Mouse (Mus musculus): ENCODE results near the gene Cstf2t. TPM values are rescaled to one million over a fixed set of nuclear protein-coding genes. Genes with fewer than 3 reads are reported as not detected.

Cstf2t gene
- polyA plus RNA-seq, 1 experiment from 2014 or later = 50.0 TPM

DNA sequence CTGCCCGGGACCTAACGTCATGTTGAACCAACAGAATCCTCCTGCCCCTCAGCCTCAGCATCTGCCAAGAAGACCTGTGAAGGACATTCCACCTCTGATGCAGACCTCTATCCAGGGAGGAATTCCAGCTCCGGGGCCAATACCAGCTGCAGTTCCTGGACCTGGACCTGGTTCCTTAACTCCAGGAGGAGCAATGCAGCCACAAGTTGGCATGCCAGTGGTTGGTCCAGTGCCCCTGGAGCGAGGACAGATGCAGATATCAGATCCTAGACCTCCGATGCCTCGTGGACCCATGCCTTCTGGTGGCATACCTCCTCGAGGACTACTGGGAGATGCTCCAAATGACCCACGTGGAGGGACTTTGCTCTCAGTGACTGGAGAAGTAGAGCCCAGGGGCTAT is 1.1 kb downstream of the Cstf2t start:
- no peak for ATAC-seq (ENCODE audit: borderline replicate concordance, extremely low read depth, low FRiP score, low TSS enrichment)
- H3K9ac ChIP-seq = no peak overlapping the region
- WGBS = 95% methylated on average over 8 of the region's 8 CpGs

DNA sequence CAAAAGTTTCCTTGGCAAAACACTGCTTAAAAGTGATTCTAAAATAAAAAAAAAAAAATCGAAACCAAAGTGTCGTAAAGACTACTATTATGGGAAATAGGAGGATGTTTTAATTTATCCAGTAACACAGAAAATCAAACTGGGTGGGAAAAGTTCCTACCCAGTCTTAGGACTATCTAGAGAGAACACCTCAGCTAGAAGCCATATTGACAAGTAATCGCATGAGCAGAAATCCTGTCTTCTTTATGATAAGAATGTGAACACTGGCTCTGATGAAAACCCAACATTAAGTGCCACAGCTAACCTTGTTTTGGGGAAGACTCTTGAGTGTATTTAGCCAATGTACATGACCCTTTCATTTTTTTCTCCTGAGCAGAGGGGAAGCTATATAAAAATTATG is 15.2 kb downstream of the Cstf2t start:
- Histone ChIP-seq H3K4me3 (no peak overlapping the region), H3K36me3 (no peaks in the 10 kb centered on the region), H3K27ac (no peak overlapping the region), H3K27me3 (no peaks in the 10 kb centered on the region), H3K9ac (no peak overlapping the region), H3K9me3 (no peaks in the 10 kb centered on the region), H3K4me2 (no peak overlapping the region), H3K4me1 (no peaks in the 10 kb centered on the region)
- 65% methylated on average over 3 of the region's 3 CpGs for WGBS
- no peak for ATAC-seq (ENCODE audit: borderline replicate concordance, extremely low read depth, low FRiP score, low TSS enrichment)

More for the DNA sequence above, 1.1 kb downstream of the Cstf2t start:
- H3K36me3 ChIP-seq = peaks cover 24% of the 10 kb centered on the region
- H3K27ac ChIP-seq = no peak overlapping the region
- peak overlapping the region; percentile 78 for H3K4me2 ChIP-seq
- peak overlapping the region; percentile 74 for H3K4me3 ChIP-seq
- H3K27me3 ChIP-seq = no peaks in the 10 kb centered on the region
- peaks cover 16% of the 10 kb centered on the region for H3K4me1 ChIP-seq
- H3K9me3 ChIP-seq = no peaks in the 10 kb centered on the region

DNA sequence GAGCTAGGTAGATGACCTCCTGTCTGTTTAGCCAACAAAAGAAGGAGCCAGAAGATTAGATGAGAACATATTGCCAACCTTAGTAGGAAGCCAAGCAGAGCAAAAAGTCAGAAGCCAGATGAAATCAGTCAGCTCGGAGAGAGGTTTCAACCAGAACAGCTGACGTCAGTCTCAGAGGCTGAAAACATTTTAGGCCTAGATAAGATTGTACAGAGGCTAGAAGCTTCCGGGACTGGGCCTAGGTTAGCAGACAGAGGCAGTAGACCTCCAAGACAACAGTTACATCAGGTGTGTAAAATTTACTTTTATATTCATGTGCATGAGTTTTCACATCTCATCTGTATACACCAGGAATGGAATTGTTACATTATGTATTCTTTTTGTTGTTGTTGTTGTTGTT is 16.7 kb downstream of the Cstf2t start:
- H3K4me2 ChIP-seq = no peak overlapping the region
- H3K4me1 ChIP-seq = no peaks in the 10 kb centered on the region
- no peaks in the 10 kb centered on the region for H3K27me3 ChIP-seq
- H3K27ac ChIP-seq = no peak overlapping the region
- 83% methylated on average over 3 of the region's 3 CpGs for WGBS
- H3K9me3 ChIP-seq = no peaks in the 10 kb centered on the region
- no peak for ATAC-seq (ENCODE audit: borderline replicate concordance, extremely low read depth, low FRiP score, low TSS enrichment)
- no peak overlapping the region for H3K4me3 ChIP-seq
- no peak overlapping the region for H3K9ac ChIP-seq
- no peaks in the 10 kb centered on the region for H3K36me3 ChIP-seq

DNA sequence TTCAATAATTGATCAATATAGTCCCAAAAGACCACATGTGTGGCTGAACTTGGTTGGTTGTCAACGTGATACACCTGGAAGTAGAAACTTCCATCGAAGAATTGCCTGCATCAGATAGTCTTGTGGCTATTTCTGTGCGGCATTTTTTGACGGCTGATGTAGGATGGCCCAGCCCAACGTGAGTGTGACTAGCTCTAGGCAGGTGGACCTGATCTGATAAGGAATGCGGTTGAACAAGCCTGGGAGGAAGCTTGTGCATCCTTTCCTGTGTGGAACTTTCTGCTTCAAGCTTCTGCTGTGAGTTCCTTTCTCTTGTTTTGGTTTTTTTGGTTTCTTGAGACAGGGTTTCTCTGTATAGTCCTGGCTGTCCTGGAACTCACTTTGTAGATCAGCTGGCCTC is 22.1 kb downstream of the Cstf2t start:
- no peaks in the 10 kb centered on the region; the same call in 1 of the 2 replicates for H3K4me1 ChIP-seq
- H3K27ac ChIP-seq = no peak overlapping the region
- 65% methylated on average over 6 of the region's 6 CpGs for WGBS
- H3K27me3 ChIP-seq = no peaks in the 10 kb centered on the region
- H3K36me3 ChIP-seq = no peaks in the 10 kb centered on the region
- H3K4me3 ChIP-seq = no peak overlapping the region
- H3K4me2 ChIP-seq = no peak overlapping the region
- H3K9me3 ChIP-seq = no peaks in the 10 kb centered on the region
- no peak overlapping the region for H3K9ac ChIP-seq
- ATAC-seq (ENCODE audit: borderline replicate concordance, extremely low read depth, low FRiP score, low TSS enrichment) = no peak

DNA sequence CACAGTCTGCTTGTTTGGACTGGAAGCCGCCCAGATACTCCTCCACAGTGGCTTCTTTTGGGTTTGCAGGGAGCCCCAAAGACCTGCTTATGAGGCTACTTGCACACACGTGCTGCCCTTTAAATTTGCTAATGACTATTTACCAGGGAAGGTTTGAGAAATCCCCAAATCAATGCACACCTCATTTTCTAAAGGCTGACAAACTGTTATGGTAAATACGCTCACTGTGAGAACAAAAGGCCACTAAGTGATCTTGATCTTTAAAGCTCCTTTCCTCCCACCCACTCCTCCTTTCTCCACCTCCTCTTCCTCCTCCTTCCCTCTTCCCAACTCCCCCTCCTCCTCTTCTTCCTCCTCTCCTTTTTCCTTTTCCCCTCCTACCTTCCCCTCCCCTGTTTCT is 23.4 kb downstream of the Cstf2t start:
- Histone ChIP-seq H3K9me3 (no peaks in the 10 kb centered on the region), H3K4me2 (no peak overlapping the region), H3K27ac (no peak overlapping the region), H3K4me3 (no peak overlapping the region), H3K36me3 (no peaks in the 10 kb centered on the region), H3K9ac (no peak overlapping the region), H3K4me1 (no peaks in the 10 kb centered on the region; the same call in 1 of the 2 replicates), H3K27me3 (no peaks in the 10 kb centered on the region)
- no peak for ATAC-seq (ENCODE audit: borderline replicate concordance, extremely low read depth, low FRiP score, low TSS enrichment)
- 50% methylated on average over 3 of the region's 3 CpGs for WGBS

DNA sequence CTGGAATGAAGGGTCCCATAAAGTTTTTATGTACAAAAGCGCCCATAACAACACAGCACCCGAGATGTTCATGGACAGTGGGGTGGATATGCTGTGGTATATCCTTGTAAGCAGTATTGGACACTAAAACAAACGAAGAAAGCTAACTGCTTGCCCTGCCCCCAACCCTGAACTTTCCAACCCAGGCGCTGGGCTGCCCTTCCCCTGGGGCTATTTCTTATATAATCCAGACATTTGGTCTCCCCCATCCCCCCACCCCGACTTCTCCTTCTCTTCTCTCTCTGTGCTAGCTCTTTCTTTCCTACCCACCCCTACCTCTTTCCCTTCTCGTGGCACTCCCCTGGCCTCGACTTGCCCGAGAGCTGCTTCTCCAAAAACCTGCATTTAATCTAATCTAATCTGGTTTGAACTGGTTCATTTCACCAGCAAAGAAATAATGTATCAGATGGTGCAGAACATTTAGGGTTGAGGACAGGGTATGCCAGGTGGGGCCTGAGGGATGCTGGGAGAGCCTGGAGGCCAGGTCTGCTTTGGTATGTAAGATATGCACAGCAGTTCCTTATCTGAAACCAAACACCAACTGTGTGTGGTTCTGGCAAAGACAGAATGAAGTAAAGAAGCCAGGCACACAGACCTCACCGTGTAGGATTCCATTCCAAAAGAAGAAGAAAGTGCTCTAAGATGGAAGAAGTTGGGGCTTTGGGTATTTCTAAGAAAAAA is 24.4 kb downstream of the Cstf2t start:
- Histone ChIP-seq H3K27ac (no peak overlapping the region), H3K9me3 (no peaks in the 10 kb centered on the region), H3K9ac (no peak overlapping the region), H3K4me1 (no peaks in the 10 kb centered on the region; the same call in 1 of the 2 replicates), H3K4me2 (no peak overlapping the region), H3K36me3 (no peaks in the 10 kb centered on the region), H3K4me3 (no peak overlapping the region), H3K27me3 (no peaks in the 10 kb centered on the region)
- ATAC-seq (ENCODE audit: borderline replicate concordance, extremely low read depth, low FRiP score, low TSS enrichment) = no peak
- 26% methylated on average over 9 of the region's 9 CpGs for WGBS

DNA sequence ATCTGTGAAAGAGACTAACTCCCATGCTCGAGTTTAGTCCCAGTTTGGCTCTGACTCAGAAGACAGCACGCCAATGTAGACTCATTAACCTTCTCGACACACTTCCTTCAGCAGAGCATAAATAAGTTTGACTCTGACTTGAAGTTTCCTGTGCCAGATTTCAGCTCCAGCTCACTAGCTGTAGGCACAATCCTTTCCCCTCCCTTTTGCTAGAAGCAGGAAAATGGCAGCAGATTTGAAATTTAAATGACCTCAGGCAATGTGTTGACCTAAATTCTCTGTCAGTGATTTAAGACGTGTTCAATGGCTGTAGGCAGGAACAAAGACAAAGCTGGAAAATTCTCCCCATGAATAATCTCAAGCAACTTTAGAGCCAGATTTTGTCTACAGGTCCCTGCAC is 32.1 kb downstream of the Cstf2t start:
- H3K9ac ChIP-seq = no peak overlapping the region
- H3K4me3 ChIP-seq = no peak overlapping the region
- ATAC-seq (ENCODE audit: borderline replicate concordance, extremely low read depth, low FRiP score, low TSS enrichment) = peak; percentile 35; the same call in 1 of the 2 replicates
- H3K27me3 ChIP-seq = no peaks in the 10 kb centered on the region
- H3K4me2 ChIP-seq = no peak overlapping the region
- 25% methylated on average over 4 of the region's 4 CpGs for WGBS
- H3K27ac ChIP-seq = no peak overlapping the region
- no peaks in the 10 kb centered on the region for H3K36me3 ChIP-seq
- H3K4me1 ChIP-seq = 0 out of 2 replicates have a peak, but pooled peaks cover 3% of the 10 kb centered on the region
- no peaks in the 10 kb centered on the region for H3K9me3 ChIP-seq

DNA sequence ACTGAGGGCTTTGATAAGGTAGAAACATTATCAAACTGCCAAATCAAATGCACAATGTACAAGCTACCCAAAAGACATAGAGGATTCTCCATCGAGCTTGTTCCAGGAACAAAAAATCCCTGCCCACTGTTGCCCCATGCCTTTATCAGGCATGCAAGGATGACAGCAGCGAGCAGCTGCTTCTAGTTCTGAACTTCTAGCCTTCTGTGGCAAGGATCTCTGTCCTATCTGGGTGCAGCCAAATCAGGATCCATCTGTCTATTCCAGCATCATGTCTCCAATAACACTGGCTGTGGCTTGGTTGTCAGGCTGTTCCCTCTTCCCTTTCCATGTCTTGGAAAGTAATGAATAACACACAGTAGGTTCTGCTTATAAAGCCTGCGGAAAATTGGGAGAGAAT is 42.0 kb downstream of the Cstf2t start:
- Histone ChIP-seq H3K27ac (no peak overlapping the region), H3K4me1 (no peaks in the 10 kb centered on the region), H3K9me3 (no peaks in the 10 kb centered on the region), H3K9ac (no peak overlapping the region), H3K27me3 (no peaks in the 10 kb centered on the region), H3K4me3 (no peak overlapping the region), H3K4me2 (no peak overlapping the region), H3K36me3 (no peaks in the 10 kb centered on the region)
- WGBS = 79% methylated on average over 3 of the region's 3 CpGs
- no peak for ATAC-seq (ENCODE audit: borderline replicate concordance, extremely low read depth, low FRiP score, low TSS enrichment)

DNA sequence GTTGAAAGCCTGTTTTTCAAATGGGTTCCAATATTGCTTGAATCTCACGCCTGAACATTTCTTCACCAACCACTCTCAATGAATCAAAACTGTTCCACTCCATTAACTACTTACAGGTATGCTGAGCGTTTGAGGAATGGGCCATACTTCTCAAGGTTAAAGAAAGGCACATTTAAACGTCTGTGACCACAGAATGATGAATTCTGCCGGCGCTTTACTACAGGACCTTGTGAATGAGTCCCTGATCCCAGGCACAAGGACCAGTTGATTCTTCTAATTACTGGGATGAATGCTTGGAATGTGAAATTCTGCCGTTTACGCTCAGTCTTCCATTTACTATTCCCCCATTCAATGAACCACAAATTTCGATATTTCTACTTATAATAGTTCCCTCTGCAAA is 50.0 kb downstream of the Cstf2t start:
- Histone ChIP-seq H3K4me1 (no peaks in the 10 kb centered on the region), H3K4me3 (no peak overlapping the region), H3K27me3 (no peaks in the 10 kb centered on the region), H3K9ac (no peak overlapping the region), H3K27ac (no peak overlapping the region), H3K9me3 (no peaks in the 10 kb centered on the region), H3K4me2 (no peak overlapping the region), H3K36me3 (no peaks in the 10 kb centered on the region)
- no peak for ATAC-seq (ENCODE audit: borderline replicate concordance, extremely low read depth, low FRiP score, low TSS enrichment)
- 81% methylated on average over 8 of the region's 8 CpGs for WGBS

DNA sequence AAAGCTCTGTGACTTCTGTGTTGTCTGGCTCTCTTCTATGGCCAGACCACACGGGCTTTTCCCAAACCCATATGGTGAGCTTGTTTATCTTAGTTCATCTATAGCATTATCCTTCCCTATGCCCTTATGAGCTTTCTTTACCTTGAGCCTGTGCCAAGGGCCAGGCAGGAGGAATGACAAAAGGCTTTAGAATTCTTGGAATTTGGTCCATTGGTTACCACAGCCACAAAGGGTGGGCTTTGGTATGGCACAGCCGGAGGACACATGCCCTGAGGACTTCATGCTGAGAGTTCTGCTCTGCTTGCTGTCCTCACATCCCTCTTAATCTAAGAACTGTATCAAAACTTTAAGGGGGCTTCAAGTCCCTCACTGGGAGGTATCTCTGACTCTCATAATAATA is 53.7 kb downstream of the Cstf2t start:
- Histone ChIP-seq H3K4me3 (no peak overlapping the region), H3K4me1 (no peaks in the 10 kb centered on the region), H3K36me3 (no peaks in the 10 kb centered on the region), H3K27me3 (no peaks in the 10 kb centered on the region), H3K9ac (no peak overlapping the region), H3K9me3 (no peaks in the 10 kb centered on the region), H3K27ac (no peak overlapping the region), H3K4me2 (no peak overlapping the region)
- ATAC-seq (ENCODE audit: borderline replicate concordance, extremely low read depth, low FRiP score, low TSS enrichment) = no peak
- WGBS = 20% methylated on average over 2 of the region's 2 CpGs
